Mouse (Mus musculus): ENCODE measurements at regions not wholly inside any gene's neighbourhood (a gene's known extent, or its start where the extent isn't known, plus 50 kb on each side); places are given as distances from the start of the nearest gene placed in this dataset.

DNA sequence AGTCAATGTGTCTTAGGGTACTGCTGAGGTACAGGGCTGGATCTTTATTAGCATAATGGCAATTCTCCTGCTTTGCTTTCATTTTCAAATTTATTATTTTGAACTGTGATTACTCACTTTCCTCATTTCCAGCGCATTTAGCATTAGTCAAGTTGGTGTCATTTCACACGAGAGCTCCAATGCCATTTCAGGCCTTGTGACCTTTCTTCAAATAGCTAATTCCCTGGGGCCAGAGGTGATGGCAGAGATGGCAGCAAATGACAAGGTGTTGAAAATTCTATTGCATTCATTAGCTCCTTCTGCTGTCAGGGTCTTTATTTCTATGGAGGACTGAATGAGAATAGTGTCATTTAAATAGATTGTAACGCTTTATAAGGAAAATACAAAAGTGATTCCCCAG lies 300.9 kb upstream of the Dcn start:
- 57% methylated on average over 3 of the region's 3 CpGs for WGBS
- no peak for ATAC-seq (replicated peaks)
- Histone ChIP-seq H3K4me1 (no peaks in the 10 kb centered on the region), H3K27me3 (no peaks in the 10 kb centered on the region), H3K4me3 (no peak overlapping the region), H3K9me3 (no peaks in the 10 kb centered on the region), H3K36me3 (no peaks in the 10 kb centered on the region), H3K9ac (replicated peaks) (no peak overlapping the region), H3K27ac (replicated peaks) (no peak overlapping the region), H3K4me2 (replicated peaks) (no peak overlapping the region)

DNA sequence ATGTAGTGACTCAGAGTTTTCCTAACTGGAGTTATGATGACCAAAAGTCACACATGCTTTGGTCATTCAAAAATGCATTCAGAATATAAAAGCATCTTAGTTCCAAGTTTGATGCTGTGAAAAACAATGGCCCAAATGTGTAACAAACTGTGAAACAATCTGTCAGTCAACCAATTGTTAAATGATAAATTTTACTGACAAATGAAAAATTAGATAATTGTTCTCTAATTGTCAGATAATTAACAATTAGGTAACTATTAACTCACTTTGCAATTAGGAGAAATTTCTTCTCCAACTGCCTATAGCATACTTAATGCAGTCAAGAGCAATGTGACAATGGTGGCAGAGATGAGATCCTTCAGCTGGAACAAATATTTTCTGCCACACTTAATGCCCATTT lies 289.7 kb upstream of the Dcn start:
- Histone ChIP-seq H3K27ac (replicated peaks) (no peak overlapping the region), H3K9ac (replicated peaks) (no peak overlapping the region), H3K4me2 (replicated peaks) (no peak overlapping the region), H3K9me3 (no peaks in the 10 kb centered on the region), H3K4me3 (no peak overlapping the region), H3K36me3 (no peaks in the 10 kb centered on the region), H3K4me1 (no peaks in the 10 kb centered on the region), H3K27me3 (no peaks in the 10 kb centered on the region)
- ATAC-seq (replicated peaks): no peak

DNA sequence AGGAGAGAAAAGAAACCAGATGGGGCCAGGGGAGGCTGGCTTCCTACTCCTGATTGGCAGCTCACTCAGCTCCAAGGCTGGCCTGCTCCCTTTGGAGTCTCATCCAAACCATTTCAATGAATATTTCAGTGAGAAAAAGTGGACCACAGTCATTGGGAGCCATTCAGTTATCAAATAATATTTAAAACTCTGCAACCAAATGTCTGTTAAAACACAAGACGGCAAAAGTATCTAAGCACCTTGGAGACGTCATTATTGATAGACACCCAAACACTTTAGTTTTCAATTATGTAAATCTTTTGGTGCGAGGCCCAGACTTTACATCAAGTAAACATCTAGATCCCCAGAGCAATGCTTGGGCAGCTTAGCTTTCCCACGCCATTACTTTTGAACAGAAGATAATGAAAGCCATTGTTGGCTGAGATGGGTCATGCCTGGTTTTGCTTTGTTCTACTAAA lies 268.1 kb upstream of the Dcn start:
- H3K4me1 ChIP-seq: peaks cover 25% of the 10 kb centered on the region
- H3K4me2 ChIP-seq (replicated peaks): no peak overlapping the region
- no peak overlapping the region for H3K4me3 ChIP-seq
- peak; percentile 87 for ATAC-seq (replicated peaks)
- no peaks in the 10 kb centered on the region for H3K27me3 ChIP-seq
- no peak overlapping the region for H3K9ac ChIP-seq (replicated peaks)
- 28% methylated on average over 4 of the region's 4 CpGs for WGBS
- no peaks in the 10 kb centered on the region for H3K9me3 ChIP-seq
- H3K36me3 ChIP-seq: no peaks in the 10 kb centered on the region
- peak overlapping the region; percentile 82 for H3K27ac ChIP-seq (replicated peaks)

DNA sequence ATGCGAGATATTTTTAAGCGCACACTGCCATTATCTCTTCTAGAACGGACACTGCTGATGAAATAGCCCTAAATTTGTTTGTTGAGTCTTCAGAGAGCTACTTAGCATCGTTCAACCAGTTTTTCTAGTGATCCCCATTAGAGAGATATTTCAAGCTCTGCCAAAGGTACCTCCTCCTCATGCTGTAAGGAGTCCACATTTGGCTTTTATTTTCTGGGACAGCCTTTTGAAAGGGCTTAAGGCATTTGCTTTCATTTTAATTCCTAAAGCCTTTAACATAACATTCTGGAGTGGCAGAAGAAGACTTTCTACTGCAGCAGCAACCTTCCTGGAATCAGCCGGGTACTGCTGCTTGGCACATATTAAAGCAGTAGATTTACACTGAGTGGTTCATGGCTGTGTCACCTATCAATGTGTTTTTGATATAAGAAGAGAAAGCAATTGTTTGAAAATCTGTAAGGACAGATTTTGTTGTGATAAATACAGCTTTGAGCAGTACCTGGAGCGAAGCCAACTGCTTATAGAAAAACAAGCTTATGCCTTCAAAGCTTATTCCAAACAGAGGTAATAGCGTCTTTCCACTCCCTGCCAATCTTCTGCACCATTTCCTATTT lies 267.5 kb upstream of the Dcn start:
- 37% methylated on average over 7 of the region's 7 CpGs for WGBS
- Histone ChIP-seq H3K27ac (replicated peaks) (peak overlapping the region; percentile 82), H3K9me3 (no peaks in the 10 kb centered on the region), H3K36me3 (no peaks in the 10 kb centered on the region), H3K4me1 (peaks cover 25% of the 10 kb centered on the region), H3K27me3 (no peaks in the 10 kb centered on the region), H3K4me2 (replicated peaks) (no peak overlapping the region), H3K4me3 (no peak overlapping the region), H3K9ac (replicated peaks) (no peak overlapping the region)
- ATAC-seq (replicated peaks): peak; percentile 83

DNA sequence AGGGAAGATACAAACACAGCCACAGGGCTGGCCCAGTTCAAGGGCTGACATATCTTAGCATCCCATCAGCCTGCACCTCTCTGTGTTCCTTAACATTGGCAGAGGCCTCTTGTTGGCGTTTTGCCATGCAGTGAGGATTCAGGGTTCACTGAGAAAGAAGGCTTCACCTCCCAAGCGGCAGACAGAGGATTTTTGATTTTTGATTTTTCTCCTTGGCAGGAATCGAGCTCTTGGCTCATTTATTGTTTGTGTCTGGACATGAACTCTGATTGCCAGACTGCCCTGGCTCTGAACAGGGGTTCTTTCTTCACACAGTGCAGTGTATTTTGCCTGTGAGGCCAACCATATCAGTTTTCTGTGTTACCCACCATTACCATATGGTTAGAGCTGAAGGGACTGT lies 259.9 kb upstream of the Dcn start:
- no peak overlapping the region for H3K9ac ChIP-seq (replicated peaks)
- H3K4me2 ChIP-seq (replicated peaks): no peak overlapping the region
- WGBS: 42% methylated on average over 3 of the region's 3 CpGs
- H3K27me3 ChIP-seq: no peaks in the 10 kb centered on the region
- no peak overlapping the region for H3K4me3 ChIP-seq
- no peaks in the 10 kb centered on the region for H3K9me3 ChIP-seq
- no peak overlapping the region for H3K27ac ChIP-seq (replicated peaks)
- ATAC-seq (replicated peaks): peak; percentile 57
- H3K36me3 ChIP-seq: no peaks in the 10 kb centered on the region
- H3K4me1 ChIP-seq: peaks cover 4% of the 10 kb centered on the region; the same call in 1 of the 2 replicates

DNA sequence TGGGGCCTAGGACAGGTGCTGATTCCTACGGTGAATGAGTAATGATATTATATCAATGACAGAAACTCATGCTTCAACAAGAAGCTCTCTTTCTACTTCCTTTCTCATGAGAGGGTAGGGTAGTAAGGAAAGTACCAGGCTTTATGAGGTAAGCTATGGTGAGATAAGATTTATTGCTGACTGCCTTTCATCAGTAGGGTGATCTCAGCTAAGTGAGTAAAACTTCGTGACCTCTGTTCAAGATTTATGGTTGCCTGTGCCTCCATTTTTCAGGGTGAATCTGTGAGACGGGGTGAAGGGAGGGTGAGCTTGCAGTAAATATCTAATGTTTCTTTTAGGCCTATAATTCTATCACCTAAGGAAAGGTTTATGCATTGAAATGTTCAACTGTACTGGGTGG lies 259.0 kb upstream of the Dcn start:
- Histone ChIP-seq H3K36me3 (no peaks in the 10 kb centered on the region), H3K27ac (replicated peaks) (no peak overlapping the region), H3K9me3 (no peaks in the 10 kb centered on the region), H3K4me2 (replicated peaks) (no peak overlapping the region), H3K4me3 (no peak overlapping the region), H3K9ac (replicated peaks) (no peak overlapping the region), H3K4me1 (peaks cover 4% of the 10 kb centered on the region; the same call in 1 of the 2 replicates), H3K27me3 (no peaks in the 10 kb centered on the region)
- ATAC-seq (replicated peaks): no peak
- 95% methylated on average over 3 of the region's 3 CpGs for WGBS

DNA sequence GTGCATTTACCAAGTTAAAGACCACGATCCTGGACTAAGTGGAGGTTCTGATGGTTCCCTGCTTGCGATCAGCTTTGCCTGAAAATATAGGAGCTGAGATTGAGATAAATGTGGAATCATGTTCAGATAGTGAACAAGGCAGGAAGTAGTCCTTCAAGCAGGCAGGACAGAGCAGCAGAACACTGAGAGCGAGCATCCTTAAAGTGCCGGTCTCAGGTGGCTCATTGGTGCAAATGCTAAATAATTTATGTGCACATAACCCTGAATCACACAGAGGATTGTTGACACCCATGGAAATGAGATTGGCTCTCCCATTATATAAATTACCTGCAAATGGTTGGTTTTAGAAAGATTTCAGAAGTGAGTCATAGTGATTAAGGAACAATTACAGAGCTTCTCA lies 243.8 kb upstream of the Dcn start:
- Histone ChIP-seq H3K4me3 (no peak overlapping the region), H3K4me2 (replicated peaks) (no peak overlapping the region), H3K4me1 (no peaks in the 10 kb centered on the region), H3K27ac (replicated peaks) (no peak overlapping the region), H3K36me3 (no peaks in the 10 kb centered on the region), H3K9me3 (no peaks in the 10 kb centered on the region), H3K27me3 (no peaks in the 10 kb centered on the region), H3K9ac (replicated peaks) (no peak overlapping the region)
- no peak for ATAC-seq (replicated peaks)
- 86% methylated on average over 4 of the region's 4 CpGs for WGBS

DNA sequence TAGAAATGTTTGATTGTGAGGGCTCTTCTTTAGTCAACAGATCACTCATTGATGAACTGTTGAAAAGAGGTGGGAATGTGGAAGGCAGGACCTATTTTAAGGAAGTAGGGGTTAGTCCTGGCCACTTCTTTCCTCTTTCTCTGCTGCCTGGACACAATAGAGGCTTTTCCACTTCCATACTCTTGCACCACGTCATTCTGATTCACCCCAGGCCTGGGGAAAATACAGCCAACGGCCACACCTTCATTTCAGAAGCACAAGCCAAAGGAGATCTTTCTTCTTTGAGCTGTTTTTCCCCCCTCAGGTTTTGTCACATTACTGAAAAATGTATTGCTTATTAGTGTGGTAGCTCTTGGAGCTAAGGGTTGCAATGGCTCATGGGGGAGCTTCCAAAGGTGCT lies 237.9 kb upstream of the Dcn start:
- H3K27me3 ChIP-seq: no peaks in the 10 kb centered on the region
- no peak overlapping the region for H3K9ac ChIP-seq (replicated peaks)
- ATAC-seq (replicated peaks): no peak
- H3K9me3 ChIP-seq: no peaks in the 10 kb centered on the region
- no peaks in the 10 kb centered on the region for H3K36me3 ChIP-seq
- WGBS: 75% methylated on average over 2 of the region's 2 CpGs
- H3K4me3 ChIP-seq: no peak overlapping the region
- H3K4me2 ChIP-seq (replicated peaks): no peak overlapping the region
- no peak overlapping the region for H3K27ac ChIP-seq (replicated peaks)
- 0 out of 2 replicates have a peak, but pooled peaks cover 4% of the 10 kb centered on the region for H3K4me1 ChIP-seq

DNA sequence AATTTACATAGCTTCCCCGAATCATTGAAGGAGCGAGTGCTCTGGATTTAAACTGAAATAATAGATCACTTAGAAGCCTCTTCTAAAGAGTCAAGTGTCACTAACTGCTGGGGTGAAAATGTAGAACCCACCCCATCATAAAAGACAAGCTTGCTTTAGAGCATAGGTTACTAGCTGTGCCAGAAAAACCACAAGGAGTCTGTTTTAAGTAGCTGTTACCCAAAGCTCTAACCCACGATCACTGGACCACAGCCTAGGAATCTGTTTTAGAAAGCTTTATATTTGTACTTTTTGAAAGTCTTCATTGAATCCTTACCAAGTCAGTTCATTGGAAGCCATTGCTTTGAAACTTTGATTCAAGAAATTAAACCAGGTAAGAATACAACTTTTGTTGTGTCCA lies 233.7 kb upstream of the Dcn start:
- 67% methylated on average over 3 of the region's 3 CpGs for WGBS
- no peaks in the 10 kb centered on the region for H3K27me3 ChIP-seq
- H3K27ac ChIP-seq (replicated peaks): no peak overlapping the region
- H3K4me3 ChIP-seq: no peak overlapping the region
- ATAC-seq (replicated peaks): no peak
- no peaks in the 10 kb centered on the region for H3K36me3 ChIP-seq
- H3K4me2 ChIP-seq (replicated peaks): no peak overlapping the region
- H3K4me1 ChIP-seq: 0 out of 2 replicates have a peak, but pooled peaks cover 4% of the 10 kb centered on the region
- H3K9me3 ChIP-seq: no peaks in the 10 kb centered on the region
- no peak overlapping the region for H3K9ac ChIP-seq (replicated peaks)

DNA sequence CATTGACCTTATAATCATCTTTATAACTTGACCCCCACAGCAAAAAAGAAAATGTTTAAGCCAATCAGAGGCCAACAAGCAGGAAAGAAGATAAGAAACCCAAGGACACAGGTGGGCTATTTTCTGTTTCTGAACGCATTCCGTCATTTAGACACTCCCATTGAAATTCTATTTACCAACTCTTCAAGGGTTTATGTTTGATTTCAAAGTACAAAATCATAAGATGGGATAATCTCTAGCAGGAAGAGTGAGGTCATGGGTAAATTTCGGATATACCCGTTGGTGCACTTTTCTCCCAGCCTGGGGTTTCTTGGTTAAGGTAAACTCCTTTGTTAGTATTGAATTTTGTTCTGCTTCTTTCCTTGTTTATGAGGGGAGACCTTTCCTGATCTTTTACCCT lies 230.9 kb upstream of the Dcn start:
- Histone ChIP-seq H3K27ac (replicated peaks) (no peak overlapping the region), H3K36me3 (no peaks in the 10 kb centered on the region), H3K4me3 (no peak overlapping the region), H3K9ac (replicated peaks) (no peak overlapping the region), H3K4me2 (replicated peaks) (no peak overlapping the region), H3K9me3 (no peaks in the 10 kb centered on the region), H3K4me1 (0 out of 2 replicates have a peak, but pooled peaks cover 4% of the 10 kb centered on the region), H3K27me3 (no peaks in the 10 kb centered on the region)
- no peak for ATAC-seq (replicated peaks)
- WGBS: 90% methylated on average over 4 of the region's 4 CpGs

DNA sequence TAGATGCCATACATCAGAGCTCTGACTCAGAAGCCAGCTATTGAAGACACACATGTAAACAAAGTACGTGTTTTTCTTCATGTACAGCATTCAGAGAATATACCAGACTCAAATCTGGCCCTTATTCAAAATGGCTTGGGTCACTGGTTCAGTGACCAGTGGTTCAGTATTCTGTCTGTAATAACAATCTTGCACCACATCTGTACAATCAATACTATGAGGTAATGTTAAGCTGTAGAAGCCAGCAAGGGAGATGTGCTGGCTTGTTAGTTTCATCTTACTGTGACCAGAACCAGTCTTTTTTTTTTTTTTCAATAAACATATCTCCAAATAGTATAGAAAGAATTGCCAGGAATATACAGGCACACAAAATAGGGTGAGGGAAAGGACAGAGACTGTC lies 229.6 kb upstream of the Dcn start:
- no peaks in the 10 kb centered on the region for H3K9me3 ChIP-seq
- no peak overlapping the region for H3K4me3 ChIP-seq
- ATAC-seq (replicated peaks): no peak
- H3K4me1 ChIP-seq: no peaks in the 10 kb centered on the region
- 79% methylated on average over 1 of the region's 1 CpGs for WGBS
- H3K9ac ChIP-seq (replicated peaks): no peak overlapping the region
- no peaks in the 10 kb centered on the region for H3K36me3 ChIP-seq
- no peak overlapping the region for H3K27ac ChIP-seq (replicated peaks)
- H3K27me3 ChIP-seq: no peaks in the 10 kb centered on the region
- H3K4me2 ChIP-seq (replicated peaks): no peak overlapping the region

DNA sequence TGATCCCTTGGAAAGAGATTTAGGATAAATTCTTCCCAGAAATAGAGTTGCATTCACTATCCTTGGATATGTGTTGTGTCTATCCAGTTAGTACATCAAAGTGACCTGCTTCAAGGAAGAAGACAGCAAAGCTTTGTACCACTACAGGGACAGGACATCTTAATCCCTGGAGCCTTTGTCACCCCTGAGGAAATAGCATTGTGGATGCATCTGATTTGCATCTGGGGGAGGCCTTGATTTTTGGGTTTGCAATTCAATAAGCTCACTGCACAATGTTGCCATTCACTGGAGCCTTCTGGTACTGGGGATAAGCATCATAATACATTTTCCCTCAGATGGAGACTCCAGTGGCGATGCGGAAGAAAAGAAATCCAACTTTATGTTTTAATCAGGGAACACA lies 229.2 kb upstream of the Dcn start:
- H3K36me3 ChIP-seq: no peaks in the 10 kb centered on the region
- H3K9me3 ChIP-seq: no peaks in the 10 kb centered on the region
- no peak overlapping the region for H3K4me2 ChIP-seq (replicated peaks)
- no peaks in the 10 kb centered on the region for H3K27me3 ChIP-seq
- no peak overlapping the region for H3K27ac ChIP-seq (replicated peaks)
- no peaks in the 10 kb centered on the region for H3K4me1 ChIP-seq
- H3K9ac ChIP-seq (replicated peaks): no peak overlapping the region
- 46% methylated on average over 2 of the region's 2 CpGs for WGBS
- no peak overlapping the region for H3K4me3 ChIP-seq
- ATAC-seq (replicated peaks): no peak

DNA sequence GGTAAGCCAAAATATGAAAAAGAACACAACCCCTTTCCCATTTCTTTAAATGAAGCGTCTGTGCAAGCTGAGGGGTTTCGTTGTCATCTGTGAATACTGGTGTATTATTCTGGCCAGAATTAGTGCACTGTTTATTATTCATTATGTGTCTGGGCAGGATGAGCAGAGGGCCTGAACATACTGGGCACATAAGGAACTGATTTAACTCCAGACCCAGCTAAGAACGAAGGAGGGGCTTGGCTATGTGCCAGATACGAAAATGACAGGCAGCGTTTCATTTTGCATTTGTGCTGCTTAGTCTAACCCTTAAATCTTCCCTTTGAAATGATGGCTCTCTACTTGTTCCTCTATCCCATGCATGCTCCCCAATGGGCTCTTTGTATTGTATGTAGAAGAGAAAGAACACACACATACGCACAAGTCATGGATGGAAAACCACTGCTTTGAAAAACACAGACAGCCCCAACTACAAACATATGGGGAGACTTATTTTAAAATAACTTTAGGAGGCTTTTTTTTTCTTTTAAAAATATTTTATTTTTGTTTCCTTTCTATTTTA lies 213.4 kb upstream of the Dcn start:
- ATAC-seq (replicated peaks): peak; percentile 81
- Histone ChIP-seq H3K27ac (replicated peaks) (no peak overlapping the region), H3K4me1 (peaks cover 11% of the 10 kb centered on the region), H3K9me3 (no peaks in the 10 kb centered on the region), H3K27me3 (no peaks in the 10 kb centered on the region), H3K36me3 (no peaks in the 10 kb centered on the region), H3K4me2 (replicated peaks) (no peak overlapping the region), H3K4me3 (no peak overlapping the region), H3K9ac (replicated peaks) (no peak overlapping the region)
- WGBS: 42% methylated on average over 6 of the region's 6 CpGs

Measured in forebrain, embryonic 15.5 days (tissue).